Mouse (Mus musculus) embryonic fibroblast, embryonic 13.5 days (primary cell): ENCODE results near the gene Bend3. TPM values are rescaled to one million over a fixed set of nuclear protein-coding genes. Genes with fewer than 3 reads are reported as not detected.

ENCODE experiments used
- H3K27ac ChIP-seq: 2 replicates; pipeline ENCODE4 v1.5.1; 2012; ENCODE audit warnings: low read length, control low read depth, inconsistent platforms; ENCODE audit not compliant: insufficient read depth
- H3K4me1 ChIP-seq: 2 replicates; pipeline ENCODE4 v1.6.1; 2011; ENCODE audit warnings: low read length; ENCODE audit not compliant: control insufficient read depth, insufficient read depth
- H3K4me3 ChIP-seq: 2 replicates; pipeline ENCODE4 v1.5.1; 2011; ENCODE audit warnings: mild to moderate bottlenecking, control low read depth, low read length; ENCODE audit not compliant: insufficient read depth
- CTCF ChIP-seq: IDR thresholded peaks from 2 replicates; pipeline ENCODE4 v1.5.1; 2011; ENCODE audit warnings: mild to moderate bottlenecking, control low read depth, low read length, moderate library complexity, borderline replicate concordance; ENCODE audit not compliant: insufficient read depth
- POLR2A ChIP-seq: IDR thresholded peaks from 2 replicates; pipeline ENCODE4 v1.6.1; 2011; ENCODE audit warnings: low read depth, mild to moderate bottlenecking, control low read depth, low read length, moderate library complexity
- polyA plus RNA-seq: library from polyadenylated mRNA; stranded (reverse); fragments of >200 nt; gene quantifications from 2 replicates; pipeline ENCODE4 v1.2.4, GENCODE M21; 2011; ENCODE audit warnings: low read depth; ENCODE audit not compliant: missing spikeins, insufficient read length

Bend3 gene
- polyA plus RNA-seq, 1 experiment = 8.8 TPM

GRCm38 (mm10) chr10:43452663-43452996 is 26.0 kb upstream of the Bend3 start:
- TF ChIP-seq POLR2A = no peak
- TF ChIP-seq CTCF = no peak
- Histone ChIP-seq H3K4me3 (no peak overlapping the region), H3K27ac (no peak overlapping the region), H3K4me1 (no peaks in the 10 kb centered on the region)

- TF ChIP-seq POLR2A = no peak
- TF ChIP-seq CTCF = no peak
- no peak overlapping the region for H3K27ac ChIP-seq
- H3K4me1 ChIP-seq = no peaks in the 10 kb centered on the region
- no peak overlapping the region for H3K4me3 ChIP-seq
Observed at GRCm38 (mm10) chr10:43454219-43454618, 24.4 kb upstream of the Bend3 start.

GRCm38 (mm10) chr10:43454671-43455070 is 24.0 kb upstream of the Bend3 start:
- TF ChIP-seq CTCF (no peak), POLR2A (no peak)
- no peak overlapping the region for H3K4me3 ChIP-seq
- no peaks in the 10 kb centered on the region for H3K4me1 ChIP-seq
- no peak overlapping the region for H3K27ac ChIP-seq

DNA sequence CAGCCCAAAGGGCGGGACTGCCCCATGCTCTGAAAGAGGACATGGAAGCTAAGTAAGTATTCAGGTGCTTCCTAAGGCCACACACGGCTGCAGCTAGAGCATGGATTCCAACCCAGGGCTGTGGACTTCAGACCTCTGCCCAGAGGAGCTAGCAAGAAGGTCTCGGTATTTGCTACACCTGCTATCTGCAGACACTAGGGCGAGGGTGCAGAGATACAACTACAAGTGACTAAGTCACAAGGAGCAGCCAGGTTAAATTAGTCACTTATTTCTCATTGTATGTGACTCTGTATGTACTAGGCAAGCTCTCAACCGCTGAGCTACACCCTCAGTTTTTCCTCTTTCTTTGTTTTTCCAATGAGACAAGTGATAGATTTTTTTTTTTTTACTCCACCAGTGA is 15.8 kb upstream of the Bend3 start:
- H3K4me3 ChIP-seq = no peak overlapping the region

DNA sequence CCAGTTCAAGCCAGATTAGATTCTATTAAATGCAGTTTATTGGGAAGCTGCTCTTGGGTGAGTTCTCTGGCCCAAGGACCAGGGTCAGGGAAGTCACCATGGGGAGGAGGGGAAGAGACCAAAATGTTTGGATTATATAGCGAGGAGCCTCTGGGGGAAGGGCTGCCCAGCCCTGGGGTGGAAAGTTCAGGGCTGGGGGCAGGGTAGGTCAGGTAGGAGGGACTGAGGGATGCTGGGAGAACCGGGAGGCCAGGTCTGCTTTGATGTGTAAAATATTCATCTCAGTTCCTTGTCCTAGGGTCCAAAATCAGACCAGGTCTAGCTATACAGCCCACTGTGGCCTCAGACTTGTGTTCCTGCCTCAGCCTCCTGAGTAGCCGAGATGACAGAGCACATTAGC is 15.4 kb upstream of the Bend3 start:
- Histone ChIP-seq H3K27ac (no peak overlapping the region), H3K4me1 (no peaks in the 10 kb centered on the region), H3K4me3 (no peak overlapping the region)
- TF ChIP-seq POLR2A (no peak), CTCF (no peak)

More for the DNA sequence above, 15.8 kb upstream of the Bend3 start:
- Histone ChIP-seq H3K27ac (no peak overlapping the region), H3K4me1 (no peaks in the 10 kb centered on the region)
- TF ChIP-seq CTCF (no peak), POLR2A (no peak)

DNA sequence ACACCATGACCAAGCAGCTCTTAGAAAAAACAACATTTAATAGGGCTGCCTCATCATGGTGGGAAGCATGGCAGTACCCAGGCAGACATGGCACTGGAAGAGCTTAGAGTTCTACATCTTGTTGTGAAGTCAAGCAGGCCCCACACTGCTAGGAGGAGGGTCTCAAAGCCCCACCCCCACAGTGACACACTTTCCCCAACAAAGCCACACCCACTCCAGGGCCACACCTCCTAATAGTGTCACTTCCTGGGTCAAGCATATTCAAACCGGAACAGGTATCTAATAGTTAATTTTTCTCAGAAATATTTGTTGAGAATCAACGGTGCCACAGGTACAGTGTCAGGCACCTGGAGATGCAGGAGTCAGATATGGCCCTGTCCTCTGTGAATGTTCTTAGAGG is 12.4 kb upstream of the Bend3 start:
- Histone ChIP-seq H3K4me3 (no peak overlapping the region), H3K27ac (no peak overlapping the region), H3K4me1 (no peaks in the 10 kb centered on the region)
- TF ChIP-seq CTCF = no peak
- no peak for TF ChIP-seq POLR2A

- H3K4me3 ChIP-seq = no peak overlapping the region
- no peak overlapping the region for H3K27ac ChIP-seq
- H3K4me1 ChIP-seq = no peaks in the 10 kb centered on the region
- TF ChIP-seq CTCF (no peak), POLR2A (no peak)
Observed at GRCm38 (mm10) chr10:43467659-43468058, 11.0 kb upstream of the Bend3 start.

GRCm38 (mm10) chr10:43468293-43468692 is 10.3 kb upstream of the Bend3 start:
- Histone ChIP-seq H3K27ac (no peak overlapping the region), H3K4me1 (no peaks in the 10 kb centered on the region), H3K4me3 (no peak overlapping the region)
- TF ChIP-seq POLR2A = no peak
- no peak for TF ChIP-seq CTCF

DNA sequence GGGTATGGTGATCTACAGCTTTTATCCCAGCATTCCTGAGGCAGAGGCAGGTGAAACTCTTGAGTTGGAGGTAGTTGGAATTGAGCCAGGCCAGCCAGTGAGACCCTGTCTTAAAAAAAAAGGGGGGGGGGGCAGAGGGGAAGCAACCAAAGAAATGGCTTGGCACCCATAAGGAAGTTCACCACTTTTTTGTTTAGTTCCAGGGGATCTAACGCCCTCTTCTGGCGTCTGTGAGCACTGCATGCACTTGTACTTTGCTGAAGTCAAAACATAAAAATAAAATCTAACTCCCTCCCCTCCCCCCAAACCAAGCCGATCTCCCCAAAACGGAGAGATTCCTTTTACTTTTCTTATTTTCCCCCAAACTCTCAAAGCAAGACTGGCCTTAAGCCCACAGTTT is 3.3 kb upstream of the Bend3 start:
- Histone ChIP-seq H3K4me1 (peaks cover under 1% of the 10 kb centered on the region; the same call in 1 of the 2 replicates), H3K27ac (no peak overlapping the region), H3K4me3 (no peak overlapping the region)
- TF ChIP-seq POLR2A = no peak
- TF ChIP-seq CTCF = no peak

GRCm38 (mm10) chr10:43477459-43477858 is 1.2 kb upstream of the Bend3 start:
- H3K4me1 ChIP-seq = peaks cover 6% of the 10 kb centered on the region
- TF ChIP-seq CTCF = no peak
- no peak overlapping the region for H3K27ac ChIP-seq
- peak overlapping the region; percentile 49; the same call in 1 of the 2 replicates for H3K4me3 ChIP-seq
